Mouse (Mus musculus) myocyte (in vitro differentiated cells): Measurements from ENCODE around the gene Cdh18.

ENCODE experiments used
- CEBPB ChIP-seq: IDR thresholded peaks from 2 replicates; pipeline ENCODE4 v1.6.1; 2011; ENCODE audit warnings: mild to moderate bottlenecking, moderate library complexity; ENCODE audit not compliant: poor library complexity, insufficient read depth, severe bottlenecking
- MAX ChIP-seq: IDR thresholded peaks from one replicate; pipeline ENCODE4 v1.6.1; 2011; ENCODE audit warnings: low read depth, mild to moderate bottlenecking, control low read depth
- MYOD1 ChIP-seq, 3 experiments: IDR thresholded peaks; one replicate each; pipeline ENCODE4 v1.6.1; 2011; ENCODE audit warnings: control low read depth in 2 of 3, low read depth in 2 of 3, mild to moderate bottlenecking in 2 of 3, moderate library complexity in 1 of 3; ENCODE audit not compliant: insufficient read length in 2 of 3, control insufficient read depth in 1 of 3
- POLR2A ChIP-seq: IDR thresholded peaks from one replicate; pipeline ENCODE4 v1.6.1; 2011; ENCODE audit warnings: low read depth, mild to moderate bottlenecking, control low read depth, moderate library complexity; ENCODE audit not compliant: insufficient read length

- TF ChIP-seq MAX (no peak), POLR2A (no peak), MYOD1 (IDR thresholded peaks at IDR 0.05; ENCODE audit: control insufficient read depth in 1 of 3, insufficient read length in 2 of 3, low read depth in 2 of 3) (no peak), CEBPB (no peak)
These were observed 709.1 kb downstream of the Cdh18 start for GRCm38 (mm10) chr15:23257751-23258440.
